Comparison of ENCODE assay signal across 17 mouse cellular contexts in the genomic region with DNA sequence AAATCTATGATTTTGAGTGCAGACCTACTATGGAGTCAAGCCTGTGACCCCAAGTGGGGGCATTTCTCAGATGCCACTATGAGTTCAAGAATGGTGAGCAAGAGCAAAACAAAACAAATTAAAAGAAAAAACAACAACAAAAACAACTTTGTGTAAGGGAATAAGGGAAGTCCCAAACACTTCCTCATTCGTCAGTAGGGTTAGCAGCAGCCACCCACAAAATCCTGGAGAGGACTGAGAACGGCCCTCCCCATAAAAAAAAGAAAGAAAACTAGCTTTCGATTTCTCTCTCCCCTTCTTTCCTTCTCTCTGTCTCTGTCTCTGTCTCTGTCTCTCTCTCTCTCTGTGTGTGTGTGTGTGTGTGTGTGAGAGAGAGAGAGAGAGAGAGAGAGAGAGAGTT.
A peak's percentile ranks its signal among the peaks of the same experiment; 100 is the strongest.
DNase-seq lines count a peak whose midpoint lies in the region; TF ChIP-seq lines count a peak whose summit lies in the region.
"Had no signal": no experiment of that assay in that cellular context is flagged by ENCODE, and none has a peak within 500 bp of the region (broad histone marks: within the 10 kb centered on the region; RNA-seq: fewer than 3 reads in every experiment).

No protein-coding gene starts in this region.

- peaks cover 17% of the 10 kb centered on the region for H3K4me1 ChIP-seq in heart, embryonic 10.5 days
- H3K4me1 ChIP-seq in MEL (ENCODE audit: control insufficient read depth in 1 of 2, insufficient read depth in 2 of 2, low read length in 2 of 2), result peaks cover 4 to 29% of the 10 kb centered on the region in 2 experiments
- H3K4me1 ChIP-seq: neural tube, embryonic 15.5 days; stomach, embryonic 15.5 days had no signal

- H3K4me3 ChIP-seq in heart, embryonic 10.5 days, result no peak overlapping the region
- H3K4me3 ChIP-seq in MEL (ENCODE audit: control insufficient read depth in 1 of 2, insufficient read depth in 1 of 2, low read depth in 2 of 2, low read length in 2 of 2), result no peak overlapping the region
- H3K4me3 ChIP-seq in macrophage (ENCODE audit: inconsistent target), result no peak overlapping the region
- H3K4me3 ChIP-seq: heart, embryonic 15.5 days; midbrain, embryonic 13.5 days; myocyte; neural tube, embryonic 15.5 days; stomach, embryonic 15.5 days had no signal

- no peak for TF ChIP-seq POLR2A in MEL (IDR thresholded peaks at IDR 0.05; ENCODE audit: control insufficient read depth in 1 of 2, insufficient read depth in 1 of 2, low read depth in 1 of 2, low read length in 2 of 2, poor library complexity in 1 of 2)

- H3K27me3 ChIP-seq in heart, embryonic 10.5 days (ENCODE audit: insufficient read depth, poor library complexity, severe bottlenecking), result peaks cover 40% of the 10 kb centered on the region; the same call in 1 of the 2 replicates
- no peaks in the 10 kb centered on the region for H3K27me3 ChIP-seq in MEL (ENCODE audit: control insufficient read depth in 1 of 2, insufficient read depth in 2 of 2, low read length in 2 of 2)
- H3K27me3 ChIP-seq: heart, embryonic 15.5 days; midbrain, embryonic 13.5 days; neural tube, embryonic 15.5 days; stomach, embryonic 15.5 days had no signal

- TF ChIP-seq CTCF in MEL (IDR thresholded peaks at IDR 0.05 in 2 of 3, conservative IDR thresholded peaks at IDR 0.05 in 1 of 3; ENCODE audit: control insufficient read depth in 1 of 3, insufficient read depth in 1 of 3, low read depth in 2 of 3, low read length in 3 of 3, poor library complexity in 1 of 3, severe bottlenecking in 1 of 3), result no peak

- H3K9me3 ChIP-seq in heart, embryonic 10.5 days, result no peaks in the 10 kb centered on the region
- no peaks in the 10 kb centered on the region for H3K9me3 ChIP-seq in MEL (replicated peaks; ENCODE audit: insufficient read depth, low read length)
- H3K9me3 ChIP-seq: heart, embryonic 15.5 days; midbrain, embryonic 13.5 days; neural tube, embryonic 15.5 days; stomach, embryonic 15.5 days had no signal

- no peak for TF ChIP-seq RAD21 in MEL (IDR thresholded peaks at IDR 0.05; ENCODE audit: low read depth, low read length)

- peak in 1 of 2 experiments; percentile 16; a peak in 1 of 4 replicates for TF ChIP-seq EP300 in MEL (IDR thresholded peaks at IDR 0.05; ENCODE audit: low read depth in 1 of 2, low read length in 2 of 2)

- H3K9ac ChIP-seq in MEL (ENCODE audit: control insufficient read depth, low read depth, low read length, poor library complexity, severe bottlenecking), result no peak overlapping the region
- H3K9ac ChIP-seq: heart, embryonic 15.5 days; midbrain, embryonic 13.5 days; neural tube, embryonic 15.5 days; stomach, embryonic 15.5 days had no signal

- intact Hi-C loops in heart, postnatal 10 days (cut with DNase I), result no loop called here

- no peak overlapping the region for H3K27ac ChIP-seq in heart, embryonic 10.5 days
- H3K27ac ChIP-seq in MEL (ENCODE audit: control insufficient read depth, low read depth, low read length) (peak overlapping the region; percentile 16; the same call in 1 of the 2 replicates), macrophage (peak overlapping the region; percentile 59)
- H3K27ac ChIP-seq: heart, embryonic 15.5 days; kidney, postnatal 0 days; midbrain, embryonic 13.5 days; neural tube, embryonic 15.5 days; stomach, embryonic 15.5 days had no signal

- peaks cover 10% of the 10 kb centered on the region for H3K79me2 ChIP-seq in MEL (ENCODE audit: control insufficient read depth, insufficient read depth, low read length, poor library complexity)
- peaks cover 16% of the 10 kb centered on the region; the same call in 1 of the 2 replicates for H3K79me2 ChIP-seq in macrophage (ENCODE audit: inconsistent target)

- H3K36me3 ChIP-seq in heart, embryonic 10.5 days, result peaks cover 11% of the 10 kb centered on the region
- H3K36me3 ChIP-seq in MEL (ENCODE audit: control insufficient read depth in 1 of 2, insufficient read depth in 2 of 2, low read length in 2 of 2) (peaks cover 6 to 28% of the 10 kb centered on the region in 2 experiments), macrophage (ENCODE audit: inconsistent target) (0 out of 2 replicates have a peak, but pooled peaks cover 10% of the 10 kb centered on the region)
- H3K36me3 ChIP-seq: stomach, embryonic 15.5 days had no signal

- WGBS in heart, embryonic 10.5 days, result 88% methylated on average over 3 of the region's 3 CpGs
- 8% methylated on average over 2 of the region's 3 CpGs for WGBS in macrophage (ENCODE audit: missing documents)

- DNase-seq in heart, embryonic 10.5 days (ENCODE audit: low spot score), result peak; percentile 25
- DNase-seq in heart, postnatal 10 days, result no peak
- peak; percentile 24 for DNase-seq in 416B (ENCODE audit: low read depth)
- DNase-seq in MEL (ENCODE audit: low read depth, low spot score), result peak; percentile 47
- DNase-seq in cerebellum, adult 9-10 months, result no peak
- DNase-seq in retina, postnatal 1 day, result no peak
- DNase-seq: adrenal gland, adult 8-10 months; cerebellum, adult 8-10 months; left cerebral cortex, postnatal 4 days; thymus, adult 2 months had no signal

TF ChIP-seq in MEL, 35 proteins besides CTCF, POLR2A, EP300 and RAD21:
- no peak for TF ChIP-seq E2F4 (IDR thresholded peaks at IDR 0.05; ENCODE audit: borderline replicate concordance, low read depth, low read length)
- no peak for TF ChIP-seq USF1 (IDR thresholded peaks at IDR 0.05; ENCODE audit: low read depth, low read length)
- no peak for TF ChIP-seq ZC3H11A (IDR thresholded peaks at IDR 0.05; ENCODE audit: low read depth, low read length)
- peak; percentile 28; the same call in 1 of the 2 replicates for TF ChIP-seq ELF1 (IDR thresholded peaks at IDR 0.05; ENCODE audit: low read depth, low read length)
- TF ChIP-seq KAT2A (conservative IDR thresholded peaks at IDR 0.05; ENCODE audit: low read depth, low read length), result no peak
- no peak for TF ChIP-seq MXI1 (IDR thresholded peaks at IDR 0.05; ENCODE audit: low read depth, low read length)
- TF ChIP-seq CHD2 (IDR thresholded peaks at IDR 0.05; ENCODE audit: low read length), result no peak
- TF ChIP-seq SMC3 (IDR thresholded peaks at IDR 0.05; ENCODE audit: low read depth, low read length), result no peak
TF ChIP-seq in MEL: peak in this region for 1.

Comparison
In these comparisons a context has a peak if more than half of its experiments do, and no peak if none do; other contexts are left out.
1. DNase-seq: peak in heart, embryonic 10.5 days (single experiment), 416B (single experiment) and MEL (single experiment); none in heart, postnatal 10 days (0 of 2), cerebellum, adult 9-10 months (single experiment) and retina, postnatal 1 day (single experiment).